Mouse (Mus musculus): Measurements from ENCODE around the gene Esp38. TPM values are rescaled to one million over a fixed set of nuclear protein-coding genes. Genes with fewer than 3 reads are reported as not detected.
"Not testable (repeated sequence)": the region's sequence is repeated elsewhere in the genome, so short reads cannot be mapped to it uniquely, and the experiment has no call there.

Gene Esp38
- not detected in 2 replicates for polyA plus RNA-seq (2014; fragmentation: Nextera tagmentation; extraction: Ambion mirVana)

DNA sequence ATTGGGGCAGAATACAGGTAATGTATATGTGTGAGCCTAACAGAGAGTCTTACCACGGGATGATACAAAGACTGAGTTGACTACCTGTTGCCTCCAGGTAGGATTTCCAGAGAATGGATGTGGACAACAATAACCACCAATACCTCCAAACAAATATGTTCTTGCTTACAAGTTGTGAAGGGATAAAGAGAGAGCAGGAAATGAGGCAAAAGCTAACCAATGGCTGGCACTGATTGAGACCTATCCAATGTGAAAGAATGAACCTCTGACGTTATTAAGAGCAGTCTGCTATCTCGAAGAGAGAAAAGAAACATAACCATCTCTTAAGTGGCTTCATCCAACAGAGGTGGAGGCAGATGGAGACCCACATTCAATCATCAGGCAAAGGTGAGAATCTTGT lies at the start of gene Esp38:
TSS of gene Esp38 (plus strand) at position 301 of the 400 bp plus-strand sequence.
- 90% methylated on average over 3 of the region's 3 CpGs for WGBS

GRCm38 (mm10) chr17:39902928-39903545 lies 47.3 kb upstream of the Esp38 start:
- DNase-seq (ENCODE audit: low spot score); ATAC-seq (ENCODE audit: low FRiP score); H3K27me3 ChIP-seq (ENCODE audit: control insufficient read depth, insufficient read depth, low read length); H3K4me2 ChIP-seq (replicated peaks); H3K9ac ChIP-seq; H3K27ac ChIP-seq; H3K4me3 ChIP-seq (replicated peaks; ENCODE audit: low read length); H3K9me3 ChIP-seq (ENCODE audit: control insufficient read depth, low read length); H3K4me1 ChIP-seq (replicated peaks; ENCODE audit: control insufficient read depth, insufficient read depth, low read length); H3K36me3 ChIP-seq (replicated peaks; ENCODE audit: control insufficient read depth, insufficient read depth): not testable (repeated sequence)
- WGBS, result 54% methylated on average over 8 of the region's 8 CpGs

More for the DNA sequence above, at the start of gene Esp38:
- ATAC-seq (ENCODE audit: low FRiP score) (no peak), DNase-seq (ENCODE audit: low spot score) (no peak)
- H3K27me3 ChIP-seq (ENCODE audit: control insufficient read depth, insufficient read depth, low read length), result no peaks in the 10 kb centered on the region
- no peaks in the 10 kb centered on the region for H3K9me3 ChIP-seq (ENCODE audit: control insufficient read depth, low read length)
- H3K4me2 ChIP-seq (replicated peaks), result no peak within 1 kb of the TSS
- no peak within 1 kb of the TSS for H3K27ac ChIP-seq
- no peaks in the 10 kb centered on the region for H3K36me3 ChIP-seq (replicated peaks; ENCODE audit: control insufficient read depth, insufficient read depth)
- no peak within 1 kb of the TSS for H3K9ac ChIP-seq
- H3K4me3 ChIP-seq (replicated peaks; ENCODE audit: low read length), result no peak within 1 kb of the TSS
- no peaks in the 10 kb centered on the region for H3K4me1 ChIP-seq (replicated peaks; ENCODE audit: control insufficient read depth, insufficient read depth, low read length)

Other genes with a start within 250 kb of the Esp38 start
- gene AC192777.2, start 144.9 kb downstream of the Esp38 start, polyA plus RNA-seq (2014; fragmentation: Nextera tagmentation; extraction: Ambion mirVana), result not detected in 2 replicates

All from hindbrain, embryonic 14.5 days (tissue).